Mouse (Mus musculus): Measurements from ENCODE around the gene Tmem212.

The Tmem212 gene

GRCm38 (mm10) chr3:27840311-27840710 is 55.9 kb downstream of the Tmem212 start:
- DNase-seq: no peak

GRCm38 (mm10) chr3:27839795-27840194 is 56.4 kb downstream of the Tmem212 start:
- no peak for DNase-seq

GRCm38 (mm10) chr3:27839231-27839630 is 56.9 kb downstream of the Tmem212 start:
- no peak for DNase-seq

GRCm38 (mm10) chr3:27836297-27836696 is 59.9 kb downstream of the Tmem212 start:
- DNase-seq: no peak

- DNase-seq: no peak
Measured at GRCm38 (mm10) chr3:27835786-27836185, 60.4 kb downstream of the Tmem212 start.

GRCm38 (mm10) chr3:27828755-27829154 is 67.4 kb downstream of the Tmem212 start:
- DNase-seq: no peak

- no peak for DNase-seq
Measured at GRCm38 (mm10) chr3:27827236-27827635, 68.9 kb downstream of the Tmem212 start.

- DNase-seq: no peak
Measured at GRCm38 (mm10) chr3:27825985-27826384, 70.2 kb downstream of the Tmem212 start.
